Mouse (Mus musculus): Measurements from ENCODE around the gene Foxc2.

DNA sequence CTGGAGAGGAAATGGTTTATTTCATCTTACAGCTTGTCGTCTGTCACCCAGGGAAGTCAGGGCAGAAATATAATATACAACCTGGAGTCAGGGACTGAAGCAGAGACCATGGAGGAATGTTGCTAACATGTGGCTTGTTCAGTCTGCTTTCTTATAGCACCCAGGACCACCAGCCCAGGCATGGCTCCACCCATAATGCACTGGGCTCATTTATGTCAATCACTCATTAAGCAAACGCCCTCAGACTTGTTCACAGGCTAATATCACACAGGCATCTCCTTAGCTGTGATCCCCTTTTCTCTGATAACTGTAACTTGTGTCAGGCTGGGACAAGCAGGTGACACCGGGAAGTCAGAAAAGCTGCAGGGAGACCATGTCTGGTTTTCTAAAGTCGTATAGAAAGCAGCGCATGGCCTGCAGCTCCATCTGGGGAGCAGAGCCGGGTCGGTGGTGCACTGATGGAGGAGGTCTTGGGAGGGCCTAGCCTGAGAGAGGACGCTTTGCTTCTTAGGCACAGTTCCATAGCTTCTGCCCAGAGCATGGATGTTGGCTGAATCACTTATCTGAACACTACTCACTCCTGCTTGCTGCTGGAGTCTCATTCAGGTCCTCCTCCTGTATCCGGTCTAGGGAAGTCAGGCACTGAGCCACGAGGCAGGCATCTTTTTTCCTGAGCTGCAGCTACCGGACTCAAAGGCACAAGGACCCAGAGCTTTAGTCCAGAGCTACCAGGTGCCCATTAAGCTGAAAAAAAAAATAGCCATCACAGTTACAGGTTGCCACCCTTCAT, 47.1 kb downstream of the Foxc2 start:
- TF ChIP-seq CTCF (IDR thresholded peaks at IDR 0.05) (no peak), EP300 (IDR thresholded peaks at IDR 0.05) (no peak)

Data from lung, postnatal 0 days (tissue).